Mouse (Mus musculus) brown adipose tissue, adult 24 weeks (tissue): ENCODE results near the gene Gm27179. TPM values are rescaled to one million over a fixed set of nuclear protein-coding genes. Genes with fewer than 3 reads are reported as not detected.
"Not testable (repeated sequence)": the region's sequence is repeated elsewhere in the genome, so short reads cannot be mapped to it uniquely, and the experiment has no call there.

Experiments
- H3K27ac ChIP-seq: fragments of 200-500 bp; replicated peaks from 2 replicates; pipeline ENCODE4 v1.5.1; 2012; ENCODE audit warnings: low read depth, mild to moderate bottlenecking, low read length
- H3K4me1 ChIP-seq: fragments of 200-500 bp; 2 replicates; pipeline ENCODE4 v1.6.1; 2012; ENCODE audit warnings: low read length, mixed read lengths; ENCODE audit not compliant: control insufficient read depth, insufficient read depth, insufficient read length
- H3K4me3 ChIP-seq: fragments of 200-500 bp; 2 replicates; pipeline ENCODE4 v1.5.1; 2012; ENCODE audit warnings: low read depth, mild to moderate bottlenecking, low read length, moderate library complexity; ENCODE audit not compliant: insufficient read depth
- polyA plus RNA-seq: library from polyadenylated mRNA; stranded (reverse); fragments of >200 nt; gene quantifications from 2 replicates; pipeline ENCODE4 v1.2.4, GENCODE M21; 2012; ENCODE audit not compliant: missing spikeins, insufficient read depth, insufficient read length

The Gm27179 gene
- polyA plus RNA-seq, 1 experiment: not detected

DNA sequence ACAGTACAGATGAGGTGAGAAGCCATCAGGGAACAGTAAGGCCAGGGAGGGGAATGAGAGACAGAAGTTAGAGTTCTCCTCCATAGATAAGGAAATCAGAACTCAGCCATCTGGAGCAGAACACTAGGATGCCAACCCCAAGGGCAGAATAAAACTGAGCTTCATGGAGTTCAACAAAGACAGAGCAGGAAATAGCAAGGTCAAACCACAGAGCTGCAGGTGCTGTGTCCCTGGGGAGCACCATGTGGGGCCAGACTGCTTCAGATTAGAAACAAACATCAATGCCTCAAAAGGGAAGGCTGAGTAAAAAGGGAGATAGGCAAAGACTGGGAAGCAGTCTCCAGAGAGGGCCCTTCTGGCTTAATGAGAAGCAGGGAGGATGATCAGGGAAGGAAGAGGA lies 16.1 kb downstream of the Gm27179 start:
- not testable (repeated sequence) for H3K4me1 ChIP-seq, H3K27ac ChIP-seq, H3K4me3 ChIP-seq

DNA sequence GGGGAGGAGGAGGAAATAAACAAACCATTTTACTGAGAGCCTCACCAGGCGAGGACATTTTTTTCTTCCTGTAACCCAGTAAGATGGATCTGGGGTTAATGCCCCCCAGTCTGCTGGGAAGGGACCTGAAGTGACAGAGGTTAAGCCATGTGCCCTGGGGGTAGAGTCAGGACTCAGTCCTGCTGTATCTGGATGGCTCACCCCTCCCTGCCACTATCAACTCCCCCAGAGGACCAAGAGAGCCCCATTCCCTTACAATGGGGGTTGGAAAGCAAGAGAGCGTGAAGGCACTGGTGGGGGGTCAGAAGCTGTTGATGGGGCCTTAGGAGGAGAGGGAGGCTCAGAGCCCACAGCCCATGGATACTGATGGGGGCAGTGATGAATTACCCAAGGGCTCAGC lies 17.4 kb downstream of the Gm27179 start:
- H3K27ac ChIP-seq: not testable (repeated sequence)

DNA sequence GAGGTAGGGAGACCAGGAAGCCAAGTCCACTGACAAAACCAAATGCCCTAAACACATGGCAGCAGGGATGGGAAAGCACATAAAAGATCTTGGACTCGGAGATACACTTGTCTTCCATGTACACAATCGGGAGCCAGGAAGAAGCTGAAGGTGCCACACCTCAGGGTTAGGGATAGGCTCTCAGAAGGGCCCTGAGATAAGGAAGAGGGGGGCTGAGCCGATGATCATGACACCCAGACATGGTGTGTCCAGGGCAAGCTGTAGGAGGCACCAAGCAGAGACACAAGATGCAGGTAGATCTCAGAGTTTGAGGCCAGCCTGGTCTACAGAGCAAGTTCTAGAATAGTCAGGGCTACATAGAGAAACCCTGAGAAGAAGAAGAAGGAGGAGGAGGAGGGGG lies 17.8 kb downstream of the Gm27179 start:
- H3K4me3 ChIP-seq, H3K27ac ChIP-seq, H3K4me1 ChIP-seq: not testable (repeated sequence)

More for the DNA sequence above, 17.4 kb downstream of the Gm27179 start:
- not testable (repeated sequence) for H3K4me1 ChIP-seq, H3K4me3 ChIP-seq

DNA sequence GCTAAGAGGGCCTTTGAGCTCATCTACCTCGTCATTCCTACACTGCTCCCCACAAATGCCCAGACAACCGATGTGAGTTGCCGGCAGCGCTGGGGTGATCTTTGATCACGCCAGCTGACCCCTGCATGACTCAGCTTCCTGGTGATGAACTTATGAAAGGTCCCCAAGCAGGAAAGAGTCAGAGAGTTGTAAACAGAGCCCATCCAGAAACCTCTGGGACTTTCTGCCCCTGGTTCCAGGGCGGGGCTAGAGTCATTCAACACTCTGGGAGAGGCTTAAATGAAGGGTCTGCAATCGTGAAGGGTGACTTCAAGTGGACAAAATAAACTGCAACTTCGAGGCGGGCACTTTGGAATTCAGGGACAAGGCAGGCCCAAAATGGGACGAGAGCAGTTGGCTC lies 24.3 kb downstream of the Gm27179 start:
- H3K4me1 ChIP-seq, H3K27ac ChIP-seq, H3K4me3 ChIP-seq: not testable (repeated sequence)

DNA sequence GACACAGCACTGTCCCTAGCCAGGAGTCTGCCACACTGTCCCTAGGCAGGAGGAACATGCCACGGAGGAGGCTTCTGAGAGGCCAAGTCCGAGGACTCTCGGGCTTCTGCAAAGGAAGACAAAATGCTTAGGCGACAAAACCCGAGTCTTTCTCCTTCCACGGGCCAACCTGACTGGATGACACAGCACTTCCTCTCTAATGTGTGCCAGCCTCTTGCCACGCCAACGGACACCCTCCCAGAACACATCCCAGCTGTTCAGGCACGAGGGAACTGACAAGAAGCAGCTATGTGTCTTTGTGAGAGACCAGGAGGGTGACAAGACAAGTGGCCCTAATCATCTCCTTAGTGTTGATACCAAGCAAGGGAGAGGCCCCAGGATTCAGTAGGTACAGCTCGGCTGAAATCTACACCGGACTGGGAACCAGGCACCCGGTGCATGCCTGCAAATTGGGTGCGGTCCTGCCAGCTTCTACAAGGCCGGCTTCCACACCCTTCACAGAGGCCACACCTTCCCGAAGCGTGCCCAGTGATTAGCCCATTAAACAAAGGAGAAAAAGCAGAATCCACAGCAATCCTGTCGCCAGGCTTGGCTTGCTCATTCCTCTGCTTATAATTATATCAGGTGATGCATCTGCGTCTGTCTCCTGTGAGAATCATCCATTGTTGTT lies 26.7 kb downstream of the Gm27179 start:
- not testable (repeated sequence) for H3K4me1 ChIP-seq, H3K4me3 ChIP-seq, H3K27ac ChIP-seq

DNA sequence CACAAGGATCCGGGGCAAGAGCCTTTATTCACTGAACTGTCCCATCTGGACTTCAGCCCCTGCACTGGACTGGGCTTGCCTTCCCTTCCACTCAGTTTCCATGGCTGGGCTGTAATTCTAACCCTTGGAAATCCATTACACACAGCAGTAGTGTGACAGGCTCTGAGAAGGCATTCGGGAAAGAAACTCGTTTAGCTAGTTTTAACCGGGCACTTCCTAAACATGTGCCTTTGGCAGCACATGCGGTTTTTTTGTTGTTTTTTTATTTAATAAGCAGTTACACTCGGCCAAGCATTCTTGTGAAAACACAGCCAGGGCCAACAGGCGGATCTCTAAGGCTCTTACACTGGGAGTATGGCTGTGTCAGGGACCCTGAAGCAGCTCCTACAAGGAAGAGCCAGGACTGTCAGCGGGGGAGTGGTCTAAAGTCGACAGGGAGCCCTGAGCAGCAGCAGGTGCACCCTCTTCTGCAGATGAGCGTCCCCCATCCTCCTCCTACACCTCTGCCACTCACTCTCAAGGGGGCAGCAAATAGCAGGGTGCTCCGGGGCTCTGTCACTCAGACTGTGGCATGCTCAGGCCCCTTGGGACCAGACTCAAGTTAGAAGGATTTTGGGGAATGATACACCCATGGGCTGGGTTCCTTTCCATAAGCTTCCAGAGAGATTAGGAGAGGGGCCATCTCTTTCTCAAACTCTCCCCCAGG lies 38.3 kb downstream of the Gm27179 start:
- H3K27ac ChIP-seq, H3K4me1 ChIP-seq, H3K4me3 ChIP-seq: not testable (repeated sequence)

DNA sequence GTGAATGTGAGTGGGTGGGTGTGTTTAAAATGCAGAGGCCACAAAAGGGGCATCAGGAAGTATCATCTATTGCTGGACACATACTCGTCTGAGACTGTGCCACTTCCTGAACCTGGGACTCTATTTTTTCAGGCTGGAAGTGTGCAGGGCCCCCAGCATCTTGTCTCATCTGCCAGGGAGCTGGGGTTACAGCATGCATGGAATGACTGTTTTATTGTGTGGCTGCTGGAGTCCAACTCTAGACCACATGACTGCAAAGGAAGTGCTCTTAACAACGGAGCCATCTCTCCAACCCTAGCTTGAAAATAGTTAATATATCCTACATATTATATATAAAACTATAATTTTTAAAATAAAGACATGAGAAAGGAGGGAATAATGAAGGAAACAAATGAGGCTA lies 39.0 kb downstream of the Gm27179 start:
- H3K27ac ChIP-seq, H3K4me1 ChIP-seq, H3K4me3 ChIP-seq: not testable (repeated sequence)

DNA sequence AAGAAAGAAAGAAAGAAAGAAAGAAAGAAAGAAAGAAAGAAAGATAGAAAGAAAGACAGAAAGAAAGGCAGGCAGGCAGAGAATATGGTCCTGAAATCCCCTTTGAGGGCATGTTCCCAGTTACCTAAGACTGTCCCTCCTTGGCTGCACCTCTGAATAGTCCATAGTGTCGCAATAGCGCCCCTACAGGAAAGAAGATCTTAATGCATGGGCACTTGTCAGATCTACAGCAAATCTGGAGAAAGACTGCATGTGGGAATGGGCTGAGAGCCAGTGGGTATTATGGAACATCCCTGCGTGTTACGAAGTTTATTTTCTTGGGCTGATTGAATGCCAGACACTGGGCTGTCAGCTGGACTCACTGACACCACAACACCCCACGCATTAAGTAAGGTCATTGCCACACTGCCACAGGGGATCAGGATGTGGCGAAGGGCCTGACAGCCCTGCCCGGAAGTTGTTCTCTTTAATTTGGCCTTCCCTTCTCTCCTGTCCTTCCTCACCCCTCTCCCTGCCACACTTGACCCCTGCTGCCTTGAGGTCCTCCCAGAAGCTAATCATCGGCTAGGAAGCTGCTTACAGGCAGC lies 42.1 kb downstream of the Gm27179 start:
- not testable (repeated sequence) for H3K4me1 ChIP-seq, H3K27ac ChIP-seq, H3K4me3 ChIP-seq

DNA sequence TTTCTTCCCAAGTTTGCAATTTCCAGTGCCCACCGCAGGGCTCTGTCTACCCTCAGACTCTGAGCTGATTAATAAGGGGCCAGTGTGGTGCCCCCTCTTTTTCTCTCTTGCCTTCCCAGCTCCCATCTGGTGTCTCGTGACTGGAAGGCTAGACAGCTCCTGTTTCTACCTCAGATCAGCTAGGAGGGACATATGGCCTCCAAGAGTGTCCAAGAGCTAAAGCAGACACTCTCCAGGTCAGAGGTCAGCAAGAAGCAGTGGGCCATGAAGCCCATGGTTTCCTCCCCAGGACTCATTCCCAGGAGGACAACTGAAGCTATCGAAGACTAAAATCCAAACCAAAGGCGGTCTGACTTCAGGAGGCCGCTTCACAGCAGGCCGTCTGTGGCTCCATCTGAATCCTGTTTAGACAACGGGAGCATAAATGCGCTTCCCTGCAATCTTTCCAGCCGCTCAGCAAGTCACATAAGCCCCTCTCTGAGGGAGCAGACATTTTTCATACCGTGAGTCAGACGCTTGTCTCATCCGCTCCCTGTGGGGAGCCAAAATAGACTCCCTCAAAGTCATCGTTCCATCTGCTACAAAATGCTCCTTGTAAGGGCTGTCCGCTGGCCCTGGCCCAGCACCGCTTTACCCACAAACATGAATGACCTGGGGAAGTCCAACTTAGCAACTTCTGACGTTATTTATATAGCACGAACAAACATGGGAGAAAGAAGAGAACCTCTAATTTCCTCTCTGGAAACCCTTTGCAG lies 44.6 kb downstream of the Gm27179 start:
- not testable (repeated sequence) for H3K27ac ChIP-seq, H3K4me3 ChIP-seq, H3K4me1 ChIP-seq

DNA sequence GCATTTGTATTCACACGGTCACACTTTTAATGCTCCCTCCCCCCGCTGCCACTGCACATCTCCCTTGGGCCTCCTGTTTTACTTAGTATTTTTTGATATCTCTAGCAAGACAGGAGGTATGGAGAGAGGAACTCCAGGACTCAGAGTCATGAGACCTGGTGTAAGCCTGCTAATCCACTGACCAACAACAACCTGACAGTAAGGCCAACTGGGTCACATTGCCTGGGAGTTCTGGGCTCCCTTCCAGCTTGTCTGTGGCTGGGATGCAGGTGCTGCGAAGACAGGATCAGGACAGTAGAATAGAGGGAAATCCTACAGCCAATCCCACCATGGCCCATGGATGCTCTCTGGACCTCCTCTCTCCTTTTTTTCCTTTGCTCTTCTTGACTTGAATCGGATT lies 47.9 kb downstream of the Gm27179 start:
- H3K27ac ChIP-seq, H3K4me3 ChIP-seq, H3K4me1 ChIP-seq: not testable (repeated sequence)

Other genes starting within 250 kb of the Gm27179 start
- not detected in 2 replicates for gene Synb, start 218.2 kb downstream of the Gm27179 start, polyA plus RNA-seq
- 3.1 and 4.5 TPM in 2 replicates for gene Gm16867, start 9.2 kb downstream of the Gm27179 start, polyA plus RNA-seq
- gene Entpd4b, start 42.9 kb upstream of the Gm27179 start, polyA plus RNA-seq: 72.8 and 81.3 TPM in 2 replicates